Mouse (Mus musculus): ENCODE measurements around the gene Dirc2. TPM values are rescaled to one million over a fixed set of nuclear protein-coding genes. Genes with fewer than 3 reads are reported as not detected.

The Dirc2 gene
- total RNA-seq, 2 experiments from 2014 or later = 64.1 to 74.7 TPM

Other genes with a start within 250 kb of the Dirc2 start
- gene Sema5b, start 228.2 kb downstream of the Dirc2 start, total RNA-seq (2021) = 10 to 100 TPM; 12.7 to 20.4 TPM
- gene Hspbap1, start 1.0 kb upstream of the Dirc2 start, total RNA-seq (2021) = 1 to 10 TPM; 6.1 to 7.1 TPM
- 1 to 10 TPM; 1.0 to 1.4 TPM for gene Parp14, start 102.2 kb upstream of the Dirc2 start, total RNA-seq (2021)
- 1 to 10 TPM; 1.8 to 2.9 TPM for gene Parp9, start 169.1 kb upstream of the Dirc2 start, total RNA-seq (2021)
- gene Dtx3l, start 169.8 kb upstream of the Dirc2 start, total RNA-seq (2021) = 1 to 10 TPM; 3.9 to 4.2 TPM
- gene Kpna1, start 209.4 kb upstream of the Dirc2 start, total RNA-seq (2021) = 100 to 1,000 TPM; 135 to 137 TPM

All from left cerebral cortex, postnatal 36 days (tissue).